Mouse (Mus musculus): ENCODE results near the gene Thada.
A peak's percentile ranks its signal among the peaks of the same experiment; 100 is the strongest.

The Thada gene

GRCm38 (mm10) chr17:84342299-84342817 lies 123.6 kb downstream of the Thada start:
- DNase-seq (ENCODE audit: low spot score) = no peak

- DNase-seq (ENCODE audit: low spot score) = no peak
Measured at GRCm38 (mm10) chr17:84341686-84342085, 124.3 kb downstream of the Thada start.

GRCm38 (mm10) chr17:84340574-84340973 lies 125.4 kb downstream of the Thada start:
- no peak for DNase-seq (ENCODE audit: low spot score)

GRCm38 (mm10) chr17:84335996-84336395 lies 130.0 kb downstream of the Thada start:
- no peak for DNase-seq (ENCODE audit: low spot score)

GRCm38 (mm10) chr17:84335076-84335475 lies 130.9 kb downstream of the Thada start:
- DNase-seq (ENCODE audit: low spot score) = no peak

- DNase-seq (ENCODE audit: low spot score) = no peak
Measured at GRCm38 (mm10) chr17:84334241-84335014, 131.6 kb downstream of the Thada start.

GRCm38 (mm10) chr17:84332940-84333339 lies 133.1 kb downstream of the Thada start:
- DNase-seq (ENCODE audit: low spot score) = peak; percentile 28

- no peak for DNase-seq (ENCODE audit: low spot score)
Measured at GRCm38 (mm10) chr17:84330986-84331385, 135.0 kb downstream of the Thada start.

GRCm38 (mm10) chr17:84330506-84330905 lies 135.5 kb downstream of the Thada start:
- peak; percentile 28 for DNase-seq (ENCODE audit: low spot score)

GRCm38 (mm10) chr17:84329906-84330470 lies 136.0 kb downstream of the Thada start:
- no peak for DNase-seq (ENCODE audit: low spot score)

- no peak for DNase-seq (ENCODE audit: low spot score)
Measured at GRCm38 (mm10) chr17:84328526-84328925, 137.5 kb downstream of the Thada start.

- DNase-seq (ENCODE audit: low spot score) = no peak
Measured at GRCm38 (mm10) chr17:84327051-84327925, 138.7 kb downstream of the Thada start.

- no peak for DNase-seq (ENCODE audit: low spot score)
Measured at GRCm38 (mm10) chr17:84322176-84322575, 143.8 kb downstream of the Thada start.

GRCm38 (mm10) chr17:84321351-84321750 lies 144.7 kb downstream of the Thada start:
- no peak for DNase-seq (ENCODE audit: low spot score)

- DNase-seq (ENCODE audit: low spot score) = peak; percentile 39
Measured at GRCm38 (mm10) chr17:84320576-84320975, 145.4 kb downstream of the Thada start.

- no peak for DNase-seq (ENCODE audit: low spot score)
Measured at GRCm38 (mm10) chr17:84314341-84314740, 151.7 kb downstream of the Thada start.

GRCm38 (mm10) chr17:84313494-84313893 lies 152.5 kb downstream of the Thada start:
- peak; percentile 48 for DNase-seq (ENCODE audit: low spot score)

- peak; percentile 55 for DNase-seq (ENCODE audit: low spot score)
Measured at GRCm38 (mm10) chr17:84306151-84306550, 159.9 kb downstream of the Thada start.

GRCm38 (mm10) chr17:84305074-84305473 lies 160.9 kb downstream of the Thada start:
- no peak for DNase-seq (ENCODE audit: low spot score)

- no peak for DNase-seq (ENCODE audit: low spot score)
Measured at GRCm38 (mm10) chr17:84304141-84304540, 161.9 kb downstream of the Thada start.

GRCm38 (mm10) chr17:84297976-84298375 lies 168.0 kb downstream of the Thada start:
- DNase-seq (ENCODE audit: low spot score) = no peak

GRCm38 (mm10) chr17:84293221-84293620 lies 172.8 kb downstream of the Thada start:
- DNase-seq (ENCODE audit: low spot score) = no peak
